Mouse (Mus musculus) ES-E14 (cell line): Measurements from ENCODE around the gene Hnrnph1.

ENCODE experiments used
- HCFC1 ChIP-seq: IDR thresholded peaks from 2 replicates; pipeline ENCODE4 v1.6.1; 2012; ENCODE audit warnings: low read length, inconsistent platforms, borderline replicate concordance; ENCODE audit not compliant: insufficient read depth
- ZC3H11A ChIP-seq: IDR thresholded peaks from 2 replicates; pipeline ENCODE4 v1.6.1; 2012; ENCODE audit warnings: low read depth, mild to moderate bottlenecking, inconsistent platforms, low read length, borderline replicate concordance

DNA sequence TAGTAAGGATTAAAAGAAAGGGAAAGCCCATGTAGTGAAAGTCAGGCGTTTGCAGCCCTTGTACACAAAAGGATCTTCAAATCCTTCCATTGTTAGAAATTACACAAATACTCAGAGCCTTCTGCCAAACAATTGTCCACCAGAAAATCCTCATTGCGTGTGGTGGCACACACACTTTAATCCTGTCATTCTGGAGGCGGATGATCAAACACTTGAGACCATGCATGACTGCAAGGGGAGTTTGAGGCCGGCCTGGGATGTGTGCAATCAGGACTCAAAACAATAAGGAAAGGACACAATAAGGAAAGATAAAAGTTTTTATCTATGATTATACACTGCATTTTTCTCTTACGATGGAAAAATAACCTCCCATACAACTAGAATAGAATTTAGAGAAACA, 1.4 kb upstream of the Hnrnph1 start:
- TF ChIP-seq HCFC1 (no peak), ZC3H11A (no peak)
